Mouse (Mus musculus): ENCODE data around the gene Pdzd3.

Pdzd3 gene

DNA sequence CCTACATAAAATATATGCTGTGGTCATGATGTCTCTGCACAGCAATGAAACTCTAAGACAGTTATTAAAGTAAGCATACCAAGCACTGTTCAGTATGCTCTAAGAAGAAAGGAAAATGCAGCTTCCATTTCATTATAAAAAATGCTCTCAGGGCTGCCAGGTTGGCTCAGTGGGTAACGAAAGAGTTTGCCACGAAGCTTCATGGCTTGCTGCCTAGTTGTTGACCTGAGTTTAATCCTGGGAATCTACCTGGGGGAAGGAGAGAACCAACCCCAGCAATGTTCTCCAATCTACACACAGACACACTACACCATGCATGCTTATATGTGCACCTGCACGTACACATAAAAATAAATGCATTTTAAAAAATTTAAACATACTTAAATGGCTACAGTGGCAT is 52.1 kb downstream of the Pdzd3 start:
- no peak for DNase-seq (ENCODE audit: low read depth)

Measured in NIH3T3 (cell line).